Mouse (Mus musculus) monocyte, adult 5-6 weeks (primary cell): ENCODE data around the gene Gna13. TPM values are rescaled to one million over a fixed set of nuclear protein-coding genes. Genes with fewer than 3 reads are reported as not detected.

Experiments used
- ATAC-seq: fragments of 153-309, 156-312 bp; replicated peaks from 2 replicates; pipeline ENCODE4 v1.8.0; 2017; ENCODE audit warnings: mild to moderate bottlenecking; ENCODE audit not compliant: low TSS enrichment, insufficient number of reproducible peaks, severe bottlenecking, poor library complexity, low FRiP score
- total RNA-seq: library from RNA; stranded (forward); fragments of 200-1000, 200-491, 200-594 nt; gene quantifications from 3 replicates; pipeline ENCODE4 v1.2.3, GENCODE M21; 2017

Gene Gna13
- total RNA-seq, 1 experiment from 2014 or later = 81.3 TPM

- ATAC-seq = no peak
Measured at GRCm38 (mm10) chr11:109364881-109365280, 2.2 kb downstream of the Gna13 start.

DNA sequence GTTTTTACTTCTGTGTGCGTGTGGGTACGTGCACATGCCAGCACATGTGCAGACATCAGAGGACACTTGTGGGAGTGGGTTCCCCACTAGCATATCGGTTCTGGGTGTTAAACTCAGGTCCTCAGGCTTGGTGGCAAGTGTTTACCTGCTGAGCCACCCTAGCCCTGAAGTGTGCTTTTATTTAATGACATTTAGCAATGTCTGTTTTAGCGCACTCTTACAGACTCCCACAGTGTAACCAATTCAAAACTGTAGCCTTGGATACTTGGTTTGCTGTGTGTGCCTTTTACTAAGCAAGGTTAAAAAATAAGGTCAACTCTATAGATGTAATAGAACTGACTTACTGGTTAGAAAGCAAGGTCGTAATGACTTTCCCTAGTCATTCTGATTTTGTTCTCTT, 3.2 kb downstream of the Gna13 start:
- no peak for ATAC-seq

GRCm38 (mm10) chr11:109366802-109367579, 4.4 kb downstream of the Gna13 start:
- no peak for ATAC-seq

GRCm38 (mm10) chr11:109369026-109369637, 6.5 kb downstream of the Gna13 start:
- ATAC-seq = peak; percentile 83

DNA sequence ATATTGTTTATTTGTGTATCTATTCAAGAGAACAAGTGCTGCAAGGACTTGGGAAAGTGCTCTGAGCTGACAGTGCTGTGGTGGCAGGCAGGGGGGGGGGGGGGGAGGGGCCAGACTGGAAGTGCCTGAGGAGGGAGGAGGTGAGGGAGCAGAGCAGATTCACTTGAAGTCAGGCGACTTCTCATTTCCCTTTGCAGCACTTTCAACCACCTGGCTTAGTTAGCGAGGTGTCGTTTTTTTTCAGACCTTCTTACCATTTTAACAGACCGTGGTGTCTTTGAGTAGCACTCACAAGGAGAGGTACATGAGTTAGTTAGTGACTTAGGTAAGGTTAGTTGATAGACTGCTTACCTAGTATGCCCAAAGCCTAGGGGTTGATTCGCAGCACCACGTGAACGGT, 12.8 kb downstream of the Gna13 start:
- no peak; the same call in 1 of the 2 replicates for ATAC-seq

- ATAC-seq = no peak
Measured at GRCm38 (mm10) chr11:109376484-109377143, 14.0 kb downstream of the Gna13 start.

GRCm38 (mm10) chr11:109377477-109377876, 14.8 kb downstream of the Gna13 start:
- ATAC-seq = no peak

DNA sequence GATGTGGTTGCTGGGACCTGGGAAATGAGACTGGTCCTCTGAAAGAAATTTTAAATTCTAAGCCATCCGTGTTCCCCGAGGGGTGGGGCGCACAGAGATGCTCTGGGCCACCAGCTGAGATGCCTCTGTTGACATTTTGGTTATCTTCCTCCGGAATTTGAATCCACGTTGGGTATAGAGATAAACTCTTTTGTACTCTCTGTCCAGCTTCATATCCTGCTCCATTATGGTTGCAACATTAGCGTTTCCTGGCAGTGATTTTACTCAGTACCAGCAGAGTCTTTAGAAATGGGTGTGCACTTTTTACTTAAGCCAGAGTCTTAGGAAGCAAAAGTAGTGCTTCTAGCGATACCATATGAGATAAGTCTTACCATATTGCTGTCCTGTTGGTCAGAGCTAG, 15.4 kb downstream of the Gna13 start:
- no peak for ATAC-seq

DNA sequence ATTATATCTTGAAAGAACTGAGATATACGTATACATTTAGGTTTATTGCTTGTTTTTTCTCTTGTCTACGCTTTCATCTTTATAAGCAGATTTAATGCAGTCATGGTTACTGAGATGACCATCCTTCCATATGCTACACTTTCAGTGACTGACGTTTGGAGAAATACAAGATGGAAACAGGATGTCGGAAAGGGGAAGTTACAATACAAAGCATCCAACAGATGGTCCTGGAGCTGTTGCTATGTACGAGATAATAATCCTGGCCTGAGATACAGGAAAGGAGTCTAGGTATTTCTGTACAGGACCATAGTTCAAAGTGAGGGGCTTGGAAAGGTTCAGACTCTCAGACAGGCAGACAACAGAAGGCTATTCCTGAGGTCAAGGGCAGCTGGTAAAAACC, 18.0 kb downstream of the Gna13 start:
- peak; percentile 60 for ATAC-seq

- ATAC-seq = no peak
Measured at GRCm38 (mm10) chr11:109385296-109385695, 22.7 kb downstream of the Gna13 start.

GRCm38 (mm10) chr11:109389046-109389445, 26.4 kb downstream of the Gna13 start:
- ATAC-seq = no peak

- ATAC-seq = no peak
Measured at GRCm38 (mm10) chr11:109391200-109391599, 28.6 kb downstream of the Gna13 start.

DNA sequence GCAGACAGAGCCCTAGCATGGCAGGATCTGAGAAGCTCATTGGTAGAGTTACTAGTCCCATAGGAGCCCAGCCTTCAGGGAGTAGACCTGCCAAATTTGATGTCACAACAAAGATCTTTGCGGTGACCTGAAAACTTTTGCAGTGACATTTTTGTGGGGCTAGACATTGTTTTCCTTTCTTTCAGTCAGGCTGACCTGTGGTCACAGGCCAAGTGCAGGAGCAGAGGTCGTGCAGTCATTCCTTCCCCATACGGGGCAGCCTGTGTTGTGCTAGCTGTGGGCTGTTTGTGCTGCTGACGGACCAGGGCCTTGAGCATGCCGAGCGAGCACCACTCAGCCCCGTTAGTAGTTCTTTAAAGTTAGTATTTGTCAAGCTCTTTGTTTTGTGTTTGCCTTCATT, 29.1 kb downstream of the Gna13 start:
- ATAC-seq = no peak

- no peak for ATAC-seq
Measured at GRCm38 (mm10) chr11:109392601-109393000, 30.0 kb downstream of the Gna13 start.

DNA sequence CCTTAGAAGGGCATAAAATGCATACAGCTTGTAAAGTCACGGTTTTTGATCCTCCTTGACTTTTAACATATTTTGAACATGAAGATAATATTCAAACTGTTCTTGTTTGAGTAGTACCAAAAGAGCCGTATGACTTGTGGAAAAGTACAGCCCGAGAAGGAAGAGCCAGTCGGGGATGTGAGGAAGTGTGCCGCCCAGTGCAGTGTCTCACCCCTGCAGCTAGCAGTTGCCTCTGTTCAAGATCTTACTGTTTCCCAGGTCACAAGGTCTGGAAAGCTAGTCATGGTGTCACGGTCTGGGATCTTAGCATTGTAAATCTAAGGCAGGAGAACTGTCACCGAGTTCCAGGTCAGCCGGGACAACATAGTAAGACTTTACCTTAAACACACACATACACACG, 32.1 kb downstream of the Gna13 start:
- no peak for ATAC-seq

GRCm38 (mm10) chr11:109395291-109395690, 32.7 kb downstream of the Gna13 start:
- no peak for ATAC-seq

- no peak for ATAC-seq
Measured at GRCm38 (mm10) chr11:109406431-109406830, 43.8 kb downstream of the Gna13 start.

GRCm38 (mm10) chr11:109410197-109410980, 47.8 kb downstream of the Gna13 start:
- no peak for ATAC-seq

DNA sequence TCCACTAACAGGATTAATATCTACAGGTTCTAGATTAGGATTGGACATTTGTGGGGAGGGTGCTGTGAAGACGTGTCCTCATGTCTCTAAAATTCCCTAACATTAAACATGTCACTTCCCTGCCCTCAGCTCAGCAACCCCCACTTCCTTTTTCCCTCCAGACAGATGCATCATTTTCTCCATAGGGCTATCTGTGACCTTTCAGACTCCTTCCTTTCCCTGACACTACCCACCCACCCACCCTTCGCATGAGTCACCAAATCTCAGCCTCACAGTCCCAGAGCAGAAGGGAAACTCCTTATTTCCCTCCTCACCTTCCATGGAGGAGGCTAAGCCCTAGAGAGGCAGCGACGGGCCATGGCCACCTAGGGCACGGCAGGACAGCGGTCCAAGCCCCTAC, 51.0 kb downstream of the Gna13 start, which contains the start of gene 9930022D16Rik:
Gene 9930022D16Rik, plus strand, starts transcription at position 301 of the 400 bp plus-strand sequence.
- ATAC-seq = no peak
